Mouse (Mus musculus): ENCODE data around the gene Synrg.

Synrg gene

DNA sequence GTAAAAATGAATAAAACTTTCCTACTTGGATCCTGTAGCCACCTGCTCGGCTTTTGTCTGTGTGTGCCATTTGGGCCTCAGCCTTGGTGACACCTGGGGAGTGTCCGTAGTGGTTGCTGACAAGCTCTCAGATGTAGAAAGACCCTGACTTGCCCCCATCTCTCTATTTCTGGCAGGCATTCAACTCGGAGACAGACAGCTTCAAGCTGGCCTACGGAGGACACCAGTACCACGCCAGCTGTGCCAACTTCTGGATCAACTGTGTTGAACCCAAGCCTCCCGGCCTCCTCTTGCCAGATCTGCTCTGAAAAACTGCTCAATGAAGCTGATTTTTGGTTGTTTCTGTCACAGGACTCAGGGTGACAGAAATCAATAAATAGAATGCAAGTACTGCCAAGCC lies 76.4 kb downstream of the Synrg start:
- no peak for DNase-seq (ENCODE audit: extremely low read depth, low read depth)

DNA sequence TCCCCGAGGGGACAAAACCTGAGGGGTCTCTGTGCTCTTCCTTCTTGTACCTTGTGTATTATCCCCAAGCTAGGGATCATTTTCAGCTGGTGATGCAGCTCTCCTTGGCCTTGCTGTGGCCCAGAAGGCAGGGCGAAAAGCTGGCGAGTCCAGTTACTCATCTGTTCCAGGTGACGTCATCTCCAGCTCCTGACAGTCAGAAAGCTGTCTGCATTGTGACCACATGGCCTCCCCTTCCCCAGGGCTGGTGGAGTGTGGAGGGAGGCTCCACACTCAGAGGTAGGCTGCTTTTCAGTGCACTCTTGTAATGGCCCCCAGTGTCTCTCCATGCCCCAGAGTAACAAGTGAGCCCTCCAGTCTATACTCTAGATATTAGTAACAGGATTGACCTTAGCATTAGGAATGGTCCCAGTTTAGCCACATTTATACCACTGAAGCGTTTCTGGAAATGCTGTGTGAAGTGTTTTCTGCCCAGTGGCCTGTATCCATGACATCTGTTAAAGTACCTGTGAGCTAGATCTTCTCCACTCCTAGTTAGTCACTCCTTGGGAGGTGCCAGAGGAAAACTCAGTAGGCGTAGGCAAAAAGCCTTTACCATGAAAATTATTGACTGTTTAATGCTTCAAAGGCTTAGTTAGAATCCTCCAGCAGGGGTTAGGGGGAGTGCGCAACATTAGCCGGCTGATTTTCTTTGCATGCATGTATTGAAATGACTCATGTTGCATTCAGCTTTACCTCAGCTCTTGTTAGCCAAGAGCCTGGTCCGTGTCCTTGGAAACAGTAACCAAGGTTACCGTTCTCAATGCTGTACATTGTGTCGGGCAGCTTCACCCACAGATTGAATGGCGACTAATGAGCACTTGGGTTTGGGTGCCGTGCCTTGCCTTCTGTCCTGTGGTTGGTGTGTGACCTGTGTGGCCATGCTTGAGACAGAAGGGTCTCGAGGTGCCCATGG lies 78.9 kb downstream of the Synrg start:
- DNase-seq (ENCODE audit: extremely low read depth, low read depth): no peak

DNA sequence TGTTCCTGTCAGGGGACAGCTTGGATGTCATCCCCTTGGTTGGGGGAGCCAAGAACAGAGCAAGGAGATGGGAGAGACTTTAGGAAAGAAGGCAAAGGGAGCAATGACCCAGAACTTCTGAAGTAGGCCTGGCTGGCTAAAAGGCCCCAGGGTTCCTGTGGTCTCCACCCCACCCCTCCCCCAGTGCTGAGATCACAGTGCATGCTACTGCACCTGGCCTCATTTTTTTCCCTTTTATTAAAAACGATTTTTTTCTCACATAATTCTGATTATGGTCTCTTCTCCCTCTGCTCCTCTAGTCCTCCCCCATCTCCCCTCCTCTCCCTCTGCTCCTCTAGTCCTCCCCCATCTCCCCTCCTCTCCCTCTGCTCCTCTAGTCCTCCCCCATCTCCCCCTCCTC lies 80.8 kb downstream of the Synrg start:
- no peak for DNase-seq (ENCODE audit: extremely low read depth, low read depth)

DNA sequence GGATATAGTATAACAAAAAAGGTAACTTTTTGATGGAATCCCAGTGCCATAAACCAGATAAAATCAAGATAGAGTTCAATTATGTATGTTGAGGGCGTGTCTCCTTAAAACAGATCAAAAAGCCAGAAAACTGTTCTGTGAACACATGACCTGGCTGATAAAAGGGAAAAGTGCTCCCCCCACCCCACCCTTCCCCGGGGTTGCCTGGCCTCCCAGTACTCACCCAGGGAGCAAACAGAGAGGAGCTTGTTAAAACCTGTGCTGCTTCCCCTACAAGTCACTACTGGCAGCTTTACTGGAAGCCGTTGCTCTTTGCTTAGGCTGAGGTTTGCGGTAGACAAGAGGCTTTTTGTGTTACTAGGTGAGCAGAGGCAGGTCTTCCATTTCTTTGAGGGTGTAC lies 83.0 kb downstream of the Synrg start:
- DNase-seq (ENCODE audit: extremely low read depth, low read depth): no peak

DNA sequence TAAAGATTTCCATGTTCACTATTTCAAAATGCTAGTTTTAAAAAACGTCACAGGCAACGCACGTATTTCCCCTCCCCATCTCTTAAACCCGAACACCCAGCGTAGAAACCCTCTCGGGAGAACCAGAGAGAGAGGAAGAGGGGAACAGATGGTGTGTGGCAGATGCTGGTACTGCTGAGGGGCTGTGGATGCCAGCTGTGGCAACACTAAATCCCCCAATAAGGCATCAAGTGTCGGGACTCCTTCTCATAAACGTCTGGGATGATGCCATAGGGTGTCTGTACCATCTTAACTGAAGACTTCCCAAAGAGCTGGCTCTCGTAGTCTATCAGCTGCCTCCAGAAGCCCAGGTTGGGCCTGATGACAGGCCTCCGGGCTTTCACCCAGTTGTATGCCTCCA lies 84.2 kb downstream of the Synrg start:
- no peak for DNase-seq (ENCODE audit: extremely low read depth, low read depth)

DNA sequence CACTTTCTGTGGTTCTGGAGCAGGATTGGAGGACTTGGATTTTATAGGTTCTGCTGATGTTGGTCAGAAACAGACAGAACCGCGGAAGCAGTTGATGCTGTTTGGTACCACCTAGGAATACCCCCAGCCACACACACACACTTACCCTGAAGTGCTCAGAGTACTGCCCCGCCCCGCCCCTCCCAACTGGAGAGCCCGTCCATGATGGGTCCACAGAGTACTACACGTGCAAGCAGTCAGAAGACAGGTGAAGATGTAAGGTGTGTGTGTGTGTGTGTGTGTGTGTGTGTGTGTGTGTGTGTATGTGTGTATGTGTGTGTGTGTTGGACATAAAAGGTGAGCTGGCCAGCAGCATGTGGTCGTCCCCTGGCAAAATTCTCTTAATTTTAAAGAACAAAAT lies 88.8 kb downstream of the Synrg start:
- no peak for DNase-seq (ENCODE audit: extremely low read depth, low read depth)

DNA sequence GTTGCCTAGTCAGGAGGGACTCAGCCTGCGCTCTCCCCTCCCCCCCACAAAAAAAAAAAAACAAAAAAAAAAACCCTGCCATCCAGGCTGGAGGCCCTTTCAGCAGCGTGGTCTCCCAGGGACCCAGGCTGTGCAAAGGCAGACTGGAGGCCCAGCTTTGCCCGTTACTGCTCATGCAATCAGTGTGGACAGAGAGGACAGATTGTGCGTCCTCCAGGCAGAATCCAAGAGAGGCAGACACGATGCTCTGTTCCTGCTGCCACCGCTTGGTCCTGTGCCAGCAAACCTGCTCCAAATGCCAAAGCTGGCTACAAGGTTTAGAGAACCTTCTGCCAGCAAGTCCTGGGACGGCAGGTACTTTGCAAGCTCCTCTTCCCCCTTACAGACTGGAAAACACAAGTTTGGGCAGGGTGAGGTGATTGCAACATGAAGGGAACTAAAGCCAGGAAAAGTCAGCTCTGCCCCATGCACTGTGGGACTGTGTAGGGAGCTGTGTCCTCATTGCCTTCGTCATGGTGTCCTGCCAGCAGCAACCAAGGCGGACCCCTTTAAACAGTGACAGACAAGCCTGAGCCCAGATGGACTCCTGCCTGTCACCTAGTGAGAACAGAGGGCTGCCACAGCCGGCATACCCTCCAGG lies 89.4 kb downstream of the Synrg start:
- no peak for DNase-seq (ENCODE audit: extremely low read depth, low read depth)

DNA sequence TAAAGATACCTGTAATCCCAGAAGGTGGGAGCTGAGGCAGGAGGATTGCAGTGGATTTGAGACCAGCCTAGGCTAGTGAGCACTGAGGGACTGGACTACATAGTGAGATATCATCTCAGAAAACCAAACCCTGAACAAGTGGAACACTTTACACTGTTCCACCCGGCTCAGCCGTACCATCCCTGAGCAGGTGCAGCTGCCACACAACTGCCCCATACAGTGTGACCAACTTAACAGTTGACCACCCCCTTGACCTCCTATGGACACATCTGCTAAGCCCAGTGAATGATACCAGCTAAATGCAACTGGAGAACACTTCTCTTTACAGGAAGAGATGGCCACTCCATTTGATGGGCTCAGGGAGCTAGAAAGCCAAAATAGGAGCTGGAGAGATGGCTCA lies 93.2 kb downstream of the Synrg start:
- DNase-seq (ENCODE audit: extremely low read depth, low read depth): no peak

DNA sequence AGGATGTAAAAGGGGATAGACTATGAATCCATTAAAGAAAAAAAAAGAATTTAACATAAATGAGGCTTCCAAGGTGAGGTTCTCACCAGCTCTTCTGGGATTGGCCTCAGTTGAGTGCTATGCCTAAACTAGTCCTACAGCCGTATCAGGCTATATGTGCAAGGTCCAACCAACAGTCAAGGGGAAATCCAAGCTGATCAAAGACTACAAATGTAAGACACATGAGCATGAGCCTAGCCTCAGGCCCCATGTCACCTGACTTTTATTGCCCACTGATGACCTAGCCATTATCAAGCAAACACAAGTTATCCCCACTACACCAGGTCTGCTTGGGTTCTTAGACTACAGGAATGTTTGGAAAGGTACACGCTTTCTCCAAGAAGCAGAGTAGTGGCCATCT lies 95.6 kb downstream of the Synrg start:
- no peak for DNase-seq (ENCODE audit: extremely low read depth, low read depth)

DNA sequence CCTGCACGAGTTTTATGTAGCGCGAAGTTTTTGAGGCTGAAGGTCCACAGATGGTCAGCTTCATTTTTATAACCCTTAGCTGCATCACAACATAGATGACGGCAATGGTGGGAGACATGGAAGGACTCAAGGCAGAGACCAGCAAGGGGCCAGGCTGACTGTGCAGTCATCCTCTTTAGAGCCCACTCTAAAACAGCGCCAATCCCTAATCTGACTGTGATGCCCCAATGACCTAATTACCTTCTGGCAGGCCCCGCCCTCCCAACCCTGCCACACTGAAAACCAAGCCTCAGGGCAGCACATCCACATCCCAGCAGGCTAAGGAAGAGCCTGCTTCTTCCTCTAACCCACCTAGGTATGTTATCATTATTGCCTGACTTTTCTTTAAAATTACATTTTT lies 96.4 kb downstream of the Synrg start:
- DNase-seq (ENCODE audit: extremely low read depth, low read depth): no peak

DNA sequence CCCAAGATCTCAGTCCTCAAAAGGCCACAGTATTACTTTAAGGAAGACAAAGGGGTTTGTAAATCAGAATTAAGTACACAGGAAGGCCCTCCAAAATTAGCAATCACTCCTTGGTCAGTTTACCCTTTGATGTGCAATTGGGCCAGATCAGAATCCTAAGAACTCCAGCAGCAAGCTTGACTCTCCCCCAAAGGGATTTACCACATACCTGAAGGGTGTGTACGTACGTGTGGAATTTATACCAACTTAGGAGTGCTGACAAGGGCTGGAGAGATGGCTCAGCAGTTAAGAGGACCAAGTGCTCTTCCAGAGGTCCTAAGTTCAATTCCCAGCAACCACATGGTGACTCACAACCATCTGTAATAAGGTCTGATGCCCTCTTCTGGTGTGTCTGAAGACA lies 97.7 kb downstream of the Synrg start:
- DNase-seq (ENCODE audit: extremely low read depth, low read depth): no peak

DNA sequence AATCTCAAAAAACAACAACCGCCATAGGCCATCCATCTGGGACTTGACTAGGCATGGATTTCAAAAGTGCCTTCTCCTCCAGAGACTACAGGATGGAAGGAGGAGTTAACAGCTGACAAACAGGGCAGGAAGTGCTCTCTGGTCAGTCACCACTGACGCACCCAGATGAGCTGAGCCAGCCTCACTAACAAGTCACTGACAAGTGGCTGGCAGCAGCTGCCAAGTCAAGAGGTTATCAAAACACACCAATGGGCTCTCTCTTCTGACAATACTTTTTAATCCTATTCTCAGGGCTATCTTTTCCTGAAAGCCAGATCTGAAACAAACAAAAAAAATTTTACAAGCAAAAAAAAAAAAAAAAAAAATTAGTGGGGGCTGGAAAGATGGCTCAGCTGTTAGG lies 98.6 kb downstream of the Synrg start:
- DNase-seq (ENCODE audit: extremely low read depth, low read depth): no peak

DNA sequence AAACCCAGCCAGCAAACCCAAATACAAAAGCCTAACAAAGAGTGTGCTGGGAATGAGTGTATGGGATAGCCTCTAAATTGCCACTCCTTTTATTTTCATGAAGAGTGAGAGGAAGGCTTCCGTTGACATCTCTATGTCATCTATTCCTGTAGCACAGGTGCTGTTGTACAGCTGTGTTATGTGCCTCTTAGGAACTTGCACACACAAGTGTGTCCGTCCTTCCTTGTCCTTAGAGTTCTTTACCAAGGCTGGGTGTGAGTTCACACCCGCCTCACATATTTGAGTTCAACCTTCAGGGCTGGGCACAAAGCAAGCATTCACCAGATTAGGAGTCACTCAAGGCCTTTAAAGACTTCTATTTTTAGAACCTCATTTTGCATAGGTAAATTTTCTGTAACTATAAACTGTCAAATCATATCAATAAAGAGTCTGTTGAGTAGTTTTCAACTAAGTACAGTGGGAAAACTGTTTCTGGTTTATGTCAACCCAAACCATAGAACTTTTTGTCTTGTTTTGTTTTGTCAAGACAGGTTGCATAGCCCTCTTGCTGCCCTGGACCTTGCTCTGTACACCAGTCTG lies 99.5 kb downstream of the Synrg start:
- no peak for DNase-seq (ENCODE audit: extremely low read depth, low read depth)

DNA sequence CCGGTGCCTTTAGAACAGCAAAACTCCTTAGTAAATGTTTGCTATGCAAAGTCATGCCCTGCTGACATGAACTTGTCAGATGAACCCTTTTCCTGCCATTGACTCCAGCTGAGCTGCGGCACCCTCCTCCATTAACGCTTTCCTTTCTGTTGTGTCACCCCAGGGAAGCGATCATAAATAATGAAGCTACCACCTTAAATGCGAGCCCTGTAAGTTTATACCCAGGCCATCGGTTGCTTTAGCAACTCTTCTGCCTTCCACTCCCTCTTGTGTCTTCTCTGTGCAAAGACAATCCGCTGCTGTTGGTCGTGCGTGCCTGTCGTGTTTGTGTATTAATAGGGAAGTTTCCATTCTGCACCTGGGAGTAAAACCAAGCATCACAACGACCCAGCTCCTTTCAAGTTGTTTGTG lies 101.8 kb downstream of the Synrg start:
- no peak for DNase-seq (ENCODE audit: extremely low read depth, low read depth)

DNA sequence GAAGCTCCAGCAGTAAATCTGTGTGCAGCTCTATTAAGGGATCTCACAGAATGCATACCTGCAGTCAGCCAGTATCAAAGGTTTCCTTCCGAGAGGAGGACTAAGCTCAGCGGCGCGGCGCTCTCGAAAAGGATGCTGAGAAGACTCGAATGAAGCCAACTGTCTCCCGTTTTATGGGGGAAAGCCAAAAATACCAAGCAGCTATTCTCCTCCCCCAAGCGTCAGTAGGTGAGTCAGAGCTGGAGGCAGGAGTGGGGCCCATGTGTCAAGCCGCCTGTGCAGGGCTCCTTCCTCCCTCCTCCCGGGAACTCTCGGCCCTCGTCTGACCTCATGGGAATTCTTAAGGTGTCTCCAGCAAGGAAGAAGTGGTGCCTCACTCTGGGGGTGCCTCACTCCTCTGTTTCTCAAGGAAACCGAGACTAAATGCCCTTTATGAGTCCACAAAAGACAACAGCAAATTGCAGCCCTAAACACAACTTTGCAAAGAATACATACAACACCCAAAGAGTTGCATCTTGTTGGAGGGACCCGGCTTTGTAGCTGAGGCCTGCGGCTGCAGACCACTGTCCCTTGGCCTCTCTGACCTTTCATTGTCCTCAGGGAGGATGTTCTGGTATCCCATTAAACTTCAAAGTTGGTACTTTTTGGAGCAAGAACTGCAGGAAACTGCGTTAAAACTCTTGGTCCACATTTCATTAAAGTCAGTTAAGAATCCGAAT lies 102.9 kb downstream of the Synrg start:
- no peak for DNase-seq (ENCODE audit: extremely low read depth, low read depth)

DNA sequence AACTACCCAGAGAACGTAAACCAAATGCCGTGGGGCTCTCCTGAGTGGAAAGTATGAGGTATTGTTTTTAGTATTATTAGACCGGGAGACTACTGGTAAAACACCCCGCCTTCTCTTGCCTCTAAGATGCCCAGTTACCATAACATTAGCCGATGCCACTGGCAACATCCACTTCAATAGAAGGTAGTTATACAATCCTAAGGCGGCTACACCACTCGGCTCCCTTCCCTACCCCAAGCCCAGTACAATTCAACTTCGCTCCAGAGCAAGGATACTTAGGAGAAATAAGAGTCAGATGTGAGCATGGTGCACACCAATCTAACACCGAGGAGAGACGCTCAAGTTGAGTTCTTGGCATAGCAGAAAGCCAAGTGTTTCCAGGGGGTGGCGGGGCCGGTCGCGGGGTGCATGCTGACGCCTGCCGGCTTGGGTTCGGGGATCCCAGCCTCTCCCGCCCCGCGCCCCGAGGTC lies 103.5 kb downstream of the Synrg start:
- DNase-seq (ENCODE audit: extremely low read depth, low read depth): peak; percentile 21

DNA sequence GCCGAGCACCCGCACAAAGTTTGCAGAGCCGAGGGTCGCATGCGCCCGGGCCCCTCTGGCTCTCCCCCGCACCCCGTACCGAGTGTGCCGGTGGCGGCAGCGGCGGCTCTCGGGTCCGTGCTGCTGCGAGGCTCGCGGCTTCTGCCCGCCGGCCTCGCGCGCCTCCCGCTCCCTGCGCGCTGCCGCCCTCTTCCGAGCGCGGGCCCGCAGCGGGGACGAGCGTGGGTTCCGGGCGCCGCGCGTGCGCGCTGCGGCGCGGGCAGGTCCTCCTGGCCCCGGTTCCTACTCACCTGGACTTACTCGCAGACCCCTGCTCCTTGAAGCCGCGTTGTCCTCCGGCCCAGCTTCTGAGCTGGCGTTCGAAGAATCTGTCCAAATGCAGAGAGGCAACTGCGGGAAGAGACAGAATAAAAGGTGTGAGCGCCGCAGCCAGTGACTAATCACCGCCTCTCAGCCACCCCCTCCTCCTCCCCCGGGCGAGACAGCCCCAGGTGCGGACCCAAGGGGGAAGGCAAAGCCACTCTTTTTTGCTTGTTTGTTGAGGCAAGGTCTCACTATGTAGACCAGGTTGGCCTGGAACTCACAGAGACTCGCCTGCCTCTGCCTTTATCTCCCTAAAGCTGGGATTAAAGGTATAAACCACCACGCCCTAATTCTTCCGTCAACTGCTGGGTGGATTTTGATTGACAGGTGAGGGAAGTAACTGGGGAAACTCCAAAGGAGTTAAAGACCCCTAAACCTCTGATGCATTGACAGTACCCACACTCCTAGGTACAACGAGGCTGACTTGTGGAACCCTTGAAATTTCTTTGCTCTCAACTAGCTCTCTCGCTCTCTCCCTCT lies 104.2 kb downstream of the Synrg start:
- peak; percentile 18 for DNase-seq (ENCODE audit: extremely low read depth, low read depth)

DNA sequence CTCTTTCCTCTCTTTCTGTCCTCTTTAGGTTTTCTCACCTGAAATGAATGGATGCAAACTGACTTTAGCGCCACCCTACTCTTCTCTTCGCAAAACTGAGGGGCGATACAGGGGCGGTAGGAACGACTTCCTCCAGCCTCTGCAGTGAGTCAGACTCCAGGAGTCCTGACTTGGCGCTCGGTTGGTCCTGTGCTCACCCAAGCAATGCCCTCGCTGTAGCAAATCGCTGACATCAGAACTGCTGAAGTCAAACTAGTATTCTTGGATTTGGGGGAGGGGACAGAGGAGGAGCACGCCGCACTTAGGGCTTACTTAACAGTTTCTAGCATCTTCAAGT lies 104.8 kb downstream of the Synrg start, which contains the start of gene Dusp14:
TSS of gene Dusp14 (minus strand) at position 228 of the 337 bp plus-strand sequence.
- DNase-seq (ENCODE audit: extremely low read depth, low read depth): peak; percentile 31

DNA sequence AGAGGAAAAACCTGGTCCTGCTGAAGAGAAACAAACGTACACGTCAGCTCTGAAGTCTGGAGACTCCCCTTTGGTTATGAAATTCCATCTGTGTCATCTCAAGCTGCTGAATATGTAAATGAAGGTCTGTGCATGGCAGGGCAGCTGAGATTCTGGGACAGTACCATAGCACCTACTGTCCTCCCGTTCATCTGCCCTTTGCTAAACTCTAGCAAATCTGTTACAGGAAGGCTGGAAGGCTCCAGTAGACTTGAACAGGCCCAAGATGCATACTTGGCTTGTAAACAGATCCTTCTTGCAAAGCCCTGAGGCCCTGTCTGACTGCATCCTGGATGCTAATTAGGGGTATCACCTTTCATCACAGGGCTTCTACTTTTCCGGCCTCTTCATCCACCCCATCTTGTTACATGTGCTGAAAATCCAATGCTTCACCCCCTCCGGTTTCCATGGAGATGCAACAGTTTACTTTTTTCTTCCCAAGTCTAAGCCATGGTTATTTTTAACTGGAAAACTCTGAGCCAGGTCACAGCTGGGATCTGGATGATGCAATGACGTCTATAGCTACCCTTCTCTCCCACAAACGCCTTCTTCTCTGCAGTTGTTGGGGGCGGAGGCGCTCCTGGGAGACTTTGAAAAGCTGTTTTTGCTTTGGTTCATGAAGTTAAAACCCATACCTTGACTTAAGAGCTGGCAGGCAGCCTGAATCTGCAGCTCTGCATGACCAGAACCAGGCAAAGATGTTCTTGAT lies 108.8 kb downstream of the Synrg start:
- no peak for DNase-seq (ENCODE audit: extremely low read depth, low read depth)
